Mouse (Mus musculus): ENCODE data around the gene Clca3a1. TPM values are rescaled to one million over a fixed set of nuclear protein-coding genes. Genes with fewer than 3 reads are reported as not detected.
A peak's percentile ranks its signal among the peaks of the same experiment; 100 is the strongest.

The Clca3a1 gene
- total and polyA plus RNA-seq, 2 experiments from 2014 or later = 0.21 to 0.36 TPM

- no peaks in the 10 kb centered on the region for H3K4me1 ChIP-seq (ENCODE audit: insufficient read depth, low read length)
- no peaks in the 10 kb centered on the region for H3K9me3 ChIP-seq (ENCODE audit: low read length)
- TF ChIP-seq CTCF (IDR thresholded peaks at IDR 0.05; ENCODE audit: low read depth) = no peak
- no peak overlapping the region for H3K27ac ChIP-seq
- H3K4me3 ChIP-seq (ENCODE audit: low read length) = no peak overlapping the region
- ATAC-seq = no peak
- H3K4me2 ChIP-seq (ENCODE audit: low read depth, low read length) = no peak overlapping the region
- H3K9ac ChIP-seq (replicated peaks; ENCODE audit: low read length) = no peak overlapping the region
- H3K36me3 ChIP-seq (ENCODE audit: insufficient read depth, low read length) = peaks cover 44% of the 10 kb centered on the region
- H3K27me3 ChIP-seq (ENCODE audit: insufficient read depth, low read length) = no peaks in the 10 kb centered on the region
- DNase-seq (ENCODE audit: low spot score) = no peak
- 87% methylated on average over 7 of the region's 7 CpGs for WGBS
Observed at GRCm38 (mm10) chr3:144694941-144695340, 65.8 kb downstream of the Clca3a1 start.

GRCm38 (mm10) chr3:144694040-144694439 lies 66.7 kb downstream of the Clca3a1 start:
- Histone ChIP-seq H3K27ac (no peak overlapping the region), H3K4me3 (ENCODE audit: low read length) (no peak overlapping the region), H3K4me1 (ENCODE audit: insufficient read depth, low read length) (no peaks in the 10 kb centered on the region), H3K9me3 (ENCODE audit: low read length) (no peaks in the 10 kb centered on the region), H3K9ac (replicated peaks; ENCODE audit: low read length) (no peak overlapping the region), H3K36me3 (ENCODE audit: insufficient read depth, low read length) (peaks cover 44% of the 10 kb centered on the region), H3K4me2 (ENCODE audit: low read depth, low read length) (no peak overlapping the region), H3K27me3 (ENCODE audit: insufficient read depth, low read length) (no peaks in the 10 kb centered on the region)
- ATAC-seq (no peak), DNase-seq (ENCODE audit: low spot score) (no peak)
- TF ChIP-seq CTCF (IDR thresholded peaks at IDR 0.05; ENCODE audit: low read depth) = no peak
- 87% methylated on average over 10 of the region's 10 CpGs for WGBS

- H3K27ac ChIP-seq = no peak overlapping the region
- H3K9me3 ChIP-seq (ENCODE audit: low read length) = no peaks in the 10 kb centered on the region
- H3K4me2 ChIP-seq (ENCODE audit: low read depth, low read length) = no peak overlapping the region
- H3K9ac ChIP-seq (replicated peaks; ENCODE audit: low read length) = no peak overlapping the region
- peak; percentile 60; the same call in 1 of the 2 replicates for ATAC-seq
- no peaks in the 10 kb centered on the region for H3K27me3 ChIP-seq (ENCODE audit: insufficient read depth, low read length)
- TF ChIP-seq CTCF (IDR thresholded peaks at IDR 0.05; ENCODE audit: low read depth) = peak; percentile 74
- peak; percentile 80 for DNase-seq (ENCODE audit: low spot score)
- 44% methylated on average over 3 of the region's 3 CpGs for WGBS
- H3K36me3 ChIP-seq (ENCODE audit: insufficient read depth, low read length) = peaks cover 44% of the 10 kb centered on the region
- no peak overlapping the region for H3K4me3 ChIP-seq (ENCODE audit: low read length)
- H3K4me1 ChIP-seq (ENCODE audit: insufficient read depth, low read length) = no peaks in the 10 kb centered on the region
Observed at GRCm38 (mm10) chr3:144692052-144692451, 68.7 kb downstream of the Clca3a1 start.

- Histone ChIP-seq H3K9me3 (ENCODE audit: low read length) (no peaks in the 10 kb centered on the region), H3K27ac (no peak overlapping the region), H3K36me3 (ENCODE audit: insufficient read depth, low read length) (peaks cover 20% of the 10 kb centered on the region), H3K4me2 (ENCODE audit: low read depth, low read length) (no peak overlapping the region), H3K4me3 (ENCODE audit: low read length) (no peak overlapping the region), H3K9ac (replicated peaks; ENCODE audit: low read length) (no peak overlapping the region), H3K4me1 (ENCODE audit: insufficient read depth, low read length) (no peaks in the 10 kb centered on the region), H3K27me3 (ENCODE audit: insufficient read depth, low read length) (no peaks in the 10 kb centered on the region)
- TF ChIP-seq CTCF (IDR thresholded peaks at IDR 0.05; ENCODE audit: low read depth) = no peak; the same call in 1 of the 2 replicates
- 21% methylated on average over 11 of the region's 11 CpGs for WGBS
- DNase-seq (ENCODE audit: low spot score) (peak; percentile 40), ATAC-seq (peak; percentile 76)
Observed at GRCm38 (mm10) chr3:144689236-144689635, 71.5 kb downstream of the Clca3a1 start.

- no peak for DNase-seq (ENCODE audit: low spot score)
- 72% methylated on average over 8 of the region's 8 CpGs for WGBS
Observed at GRCm38 (mm10) chr3:144688284-144688683, 72.5 kb downstream of the Clca3a1 start.

GRCm38 (mm10) chr3:144687618-144688017 lies 73.2 kb downstream of the Clca3a1 start:
- Histone ChIP-seq H3K4me2 (ENCODE audit: low read depth, low read length) (no peak overlapping the region), H3K9me3 (ENCODE audit: low read length) (no peaks in the 10 kb centered on the region), H3K4me3 (ENCODE audit: low read length) (no peak overlapping the region), H3K4me1 (ENCODE audit: insufficient read depth, low read length) (no peaks in the 10 kb centered on the region), H3K36me3 (ENCODE audit: insufficient read depth, low read length) (peaks cover 5% of the 10 kb centered on the region; the same call in 1 of the 2 replicates), H3K9ac (replicated peaks; ENCODE audit: low read length) (no peak overlapping the region), H3K27ac (no peak overlapping the region), H3K27me3 (ENCODE audit: insufficient read depth, low read length) (no peaks in the 10 kb centered on the region)
- TF ChIP-seq CTCF (IDR thresholded peaks at IDR 0.05; ENCODE audit: low read depth) = no peak
- DNase-seq (ENCODE audit: low spot score) (no peak), ATAC-seq (no peak)
- 86% methylated on average over 9 of the region's 9 CpGs for WGBS

More at GRCm38 (mm10) chr3:144688284-144688683, 72.5 kb downstream of the Clca3a1 start:
- Histone ChIP-seq H3K4me3 (ENCODE audit: low read length) (no peak overlapping the region), H3K9ac (replicated peaks; ENCODE audit: low read length) (no peak overlapping the region), H3K27me3 (ENCODE audit: insufficient read depth, low read length) (no peaks in the 10 kb centered on the region), H3K9me3 (ENCODE audit: low read length) (no peaks in the 10 kb centered on the region), H3K27ac (no peak overlapping the region), H3K36me3 (ENCODE audit: insufficient read depth, low read length) (peaks cover 11% of the 10 kb centered on the region; the same call in 1 of the 2 replicates), H3K4me1 (ENCODE audit: insufficient read depth, low read length) (no peaks in the 10 kb centered on the region), H3K4me2 (ENCODE audit: low read depth, low read length) (no peak overlapping the region)
- no peak for TF ChIP-seq CTCF (IDR thresholded peaks at IDR 0.05; ENCODE audit: low read depth)
- ATAC-seq = no peak

- no peaks in the 10 kb centered on the region for H3K27me3 ChIP-seq (ENCODE audit: insufficient read depth, low read length)
- no peak overlapping the region for H3K9ac ChIP-seq (replicated peaks; ENCODE audit: low read length)
- DNase-seq (ENCODE audit: low spot score) = no peak
- peaks cover 5% of the 10 kb centered on the region; the same call in 1 of the 2 replicates for H3K36me3 ChIP-seq (ENCODE audit: insufficient read depth, low read length)
- H3K9me3 ChIP-seq (ENCODE audit: low read length) = no peaks in the 10 kb centered on the region
- no peaks in the 10 kb centered on the region for H3K4me1 ChIP-seq (ENCODE audit: insufficient read depth, low read length)
- no peak for TF ChIP-seq CTCF (IDR thresholded peaks at IDR 0.05; ENCODE audit: low read depth)
- H3K4me3 ChIP-seq (ENCODE audit: low read length) = no peak overlapping the region
- no peak overlapping the region for H3K4me2 ChIP-seq (ENCODE audit: low read depth, low read length)
- WGBS = 94% methylated on average over 5 of the region's 5 CpGs
- no peak overlapping the region for H3K27ac ChIP-seq
- no peak; the same call in 1 of the 2 replicates for ATAC-seq
Observed at GRCm38 (mm10) chr3:144686146-144686545, 74.6 kb downstream of the Clca3a1 start.
